Mouse (Mus musculus): ENCODE results near the gene Igf2r. TPM values are rescaled to one million over a fixed set of nuclear protein-coding genes. Genes with fewer than 3 reads are reported as not detected.

The Igf2r gene
- polyA plus RNA-seq (2016; fragmentation: Nextera tagmentation; extraction: Ambion mirVana): 30.3 and 35.6 TPM in 2 replicates

DNA sequence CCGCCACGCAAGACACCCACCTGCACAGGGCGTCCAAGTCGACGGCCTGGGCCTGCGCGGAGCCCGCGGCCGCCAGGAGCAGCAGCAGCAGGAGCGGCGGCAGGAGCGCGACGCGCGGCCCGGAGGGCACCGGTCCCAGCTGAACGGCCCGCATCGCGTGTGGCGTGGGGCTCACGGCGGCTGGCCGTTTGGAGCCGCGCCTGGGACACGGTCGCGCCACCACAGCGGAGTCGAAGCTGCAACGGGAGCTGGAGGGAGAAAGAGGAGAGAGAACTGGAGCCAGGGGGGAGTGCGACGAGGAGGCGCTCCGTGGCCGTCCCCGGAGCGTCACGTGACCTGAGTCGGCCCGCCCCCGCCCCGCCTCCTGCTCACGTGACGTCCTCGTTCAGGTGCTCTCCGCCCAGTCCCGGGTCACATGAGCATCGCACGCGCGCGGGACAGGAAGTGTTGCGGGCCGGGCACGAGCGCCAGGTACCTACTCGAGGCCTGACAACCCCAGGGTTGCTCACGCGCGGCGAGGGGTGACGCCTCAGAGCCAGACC is at the start of gene Igf2r:
Gene Igf2r, minus strand, starts transcription at position 285 of the 542 bp plus-strand sequence.
- Histone ChIP-seq H3K4me1 (peaks cover 35% of the 10 kb centered on the region), H3K27me3 (ENCODE audit: low read depth, poor library complexity, severe bottlenecking) (no peaks in the 10 kb centered on the region), H3K4me3 (peak within 1 kb of the TSS; percentile 77), H3K36me3 (peaks cover 87% of the 10 kb centered on the region), H3K9me3 (replicated peaks) (peaks cover 8% of the 10 kb centered on the region; the same call in 1 of the 2 replicates), H3K27ac (peak within 1 kb of the TSS; percentile 93)
- WGBS: 29% methylated on average over 67 of the region's 67 CpGs
- peak; percentile 91 for DNase-seq (ENCODE audit: low spot score)

DNA sequence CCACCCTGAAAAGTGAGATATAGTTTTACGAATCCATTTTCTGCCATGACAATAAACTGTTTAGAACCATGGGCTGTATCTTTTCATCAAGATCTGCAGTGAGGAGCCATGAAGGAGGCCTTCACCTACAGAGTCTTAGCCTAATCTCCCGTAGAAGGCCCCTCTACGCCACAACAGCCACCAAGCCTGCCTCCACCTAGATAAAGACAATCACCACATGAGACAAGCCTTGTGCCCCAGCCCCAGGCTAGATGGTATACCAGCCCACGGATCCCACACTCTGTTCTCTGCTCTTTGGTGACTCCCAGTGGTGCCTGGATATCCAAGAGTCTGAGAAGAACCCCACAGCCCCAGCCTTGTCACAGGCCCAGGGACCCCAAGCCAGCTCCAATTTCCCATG is 46.4 kb upstream of the Igf2r start:
- H3K36me3 ChIP-seq: peaks cover 86% of the 10 kb centered on the region
- H3K4me1 ChIP-seq: 0 out of 2 replicates have a peak, but pooled peaks cover under 1% of the 10 kb centered on the region
- 93% methylated on average over 4 of the region's 4 CpGs for WGBS
- no peak for DNase-seq (ENCODE audit: low spot score)
- no peak overlapping the region for H3K4me3 ChIP-seq
- H3K9me3 ChIP-seq (replicated peaks): peaks cover 12% of the 10 kb centered on the region
- H3K27ac ChIP-seq: no peak overlapping the region
- H3K27me3 ChIP-seq (ENCODE audit: low read depth, poor library complexity, severe bottlenecking): no peaks in the 10 kb centered on the region

DNA sequence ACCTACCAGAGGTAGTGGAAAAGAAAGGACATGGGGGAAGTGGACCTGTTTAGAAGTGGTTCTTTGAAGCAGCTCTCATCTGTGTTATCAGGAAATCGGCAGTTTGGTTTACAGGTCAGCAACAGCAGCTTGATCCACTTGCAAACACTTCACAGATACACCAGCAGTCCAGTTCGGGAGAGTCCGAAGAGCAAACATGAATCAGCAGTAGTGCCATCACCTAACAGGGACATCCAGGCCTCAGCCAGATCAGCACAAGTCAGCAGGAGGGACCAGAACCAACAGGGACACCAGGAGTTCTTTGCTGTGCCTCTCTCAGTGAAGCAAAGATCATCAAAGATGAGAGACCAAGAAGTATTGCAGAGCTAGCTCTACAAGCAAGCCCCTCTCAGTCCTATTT is 45.0 kb upstream of the Igf2r start:
- H3K27me3 ChIP-seq (ENCODE audit: low read depth, poor library complexity, severe bottlenecking): no peaks in the 10 kb centered on the region
- DNase-seq (ENCODE audit: low spot score): peak; percentile 19
- H3K4me3 ChIP-seq: no peak overlapping the region
- peaks cover 73% of the 10 kb centered on the region for H3K36me3 ChIP-seq
- 81% methylated on average over 3 of the region's 3 CpGs for WGBS
- peaks cover 10% of the 10 kb centered on the region for H3K4me1 ChIP-seq
- H3K27ac ChIP-seq: no peak overlapping the region
- peaks cover 6% of the 10 kb centered on the region for H3K9me3 ChIP-seq (replicated peaks)

DNA sequence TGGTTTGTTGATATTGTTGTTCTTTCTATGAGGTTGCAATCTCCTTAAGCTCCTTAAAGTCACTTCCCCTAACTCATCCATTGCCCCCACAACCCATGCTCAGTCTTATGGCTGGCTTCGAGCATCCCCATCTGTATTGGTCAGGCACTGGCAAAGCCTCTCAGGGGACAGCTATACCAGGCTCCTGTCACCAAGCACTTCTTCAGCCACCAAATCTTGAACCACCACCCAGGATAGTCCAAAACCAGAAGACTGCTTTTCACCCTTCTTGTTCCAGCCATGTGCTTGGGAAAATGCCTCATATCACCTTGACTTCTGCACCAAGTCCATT is 41.5 kb upstream of the Igf2r start:
- Histone ChIP-seq H3K4me3 (no peak overlapping the region), H3K27ac (no peak overlapping the region), H3K4me1 (peaks cover 10% of the 10 kb centered on the region), H3K27me3 (ENCODE audit: low read depth, poor library complexity, severe bottlenecking) (no peaks in the 10 kb centered on the region), H3K36me3 (peaks cover 43% of the 10 kb centered on the region), H3K9me3 (replicated peaks) (no peaks in the 10 kb centered on the region; the same call in 1 of the 2 replicates)
- WGBS: 92% methylated on average over 1 of the region's 1 CpGs
- no peak for DNase-seq (ENCODE audit: low spot score)

DNA sequence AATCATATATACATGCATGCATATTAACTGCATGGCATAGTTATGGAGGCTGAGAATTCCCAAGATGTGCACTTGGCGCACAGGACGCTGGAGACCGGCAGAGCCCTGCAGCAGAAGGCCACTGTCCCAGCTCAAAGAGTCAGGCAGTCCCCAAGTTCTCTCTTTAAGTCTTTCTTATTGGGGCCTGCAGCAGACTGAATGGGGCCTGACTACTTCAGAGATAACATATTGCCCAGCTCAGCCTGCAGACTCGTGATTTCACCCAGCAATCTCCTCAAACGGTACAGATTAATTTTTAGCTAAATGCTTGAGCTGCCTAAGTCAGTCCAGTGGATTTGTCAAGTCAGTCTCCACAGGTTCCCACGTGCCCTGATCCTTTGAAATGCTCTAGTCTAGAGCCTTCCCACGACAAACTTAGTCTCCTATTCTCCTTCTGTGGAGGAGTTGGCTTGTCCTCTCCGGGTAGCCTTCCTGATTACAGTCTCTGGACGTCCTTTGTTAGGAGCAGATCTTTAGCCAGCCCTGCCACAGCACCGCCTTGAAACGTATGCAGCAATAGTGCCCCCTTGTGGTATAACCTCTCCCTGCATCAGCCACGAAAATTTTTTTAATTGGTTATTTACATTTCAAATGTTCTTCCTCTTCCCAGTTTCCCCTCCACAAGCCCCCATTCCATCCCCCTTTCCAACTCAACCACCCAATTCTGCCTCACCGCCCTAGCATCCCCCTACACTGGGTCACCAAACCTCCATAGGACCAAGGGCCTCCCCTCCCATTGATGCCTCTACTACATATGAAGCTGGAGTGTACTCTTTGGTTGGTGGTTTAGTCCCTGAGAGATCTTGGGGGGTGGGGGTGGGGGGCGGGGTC is 40.9 kb upstream of the Igf2r start:
- H3K9me3 ChIP-seq (replicated peaks): no peaks in the 10 kb centered on the region; the same call in 1 of the 2 replicates
- H3K4me1 ChIP-seq: peaks cover 10% of the 10 kb centered on the region
- DNase-seq (ENCODE audit: low spot score): peak; percentile 80
- H3K27ac ChIP-seq: peak overlapping the region; percentile 87
- no peaks in the 10 kb centered on the region for H3K27me3 ChIP-seq (ENCODE audit: low read depth, poor library complexity, severe bottlenecking)
- no peak overlapping the region for H3K4me3 ChIP-seq
- H3K36me3 ChIP-seq: peaks cover 38% of the 10 kb centered on the region
- WGBS: 30% methylated on average over 14 of the region's 14 CpGs

DNA sequence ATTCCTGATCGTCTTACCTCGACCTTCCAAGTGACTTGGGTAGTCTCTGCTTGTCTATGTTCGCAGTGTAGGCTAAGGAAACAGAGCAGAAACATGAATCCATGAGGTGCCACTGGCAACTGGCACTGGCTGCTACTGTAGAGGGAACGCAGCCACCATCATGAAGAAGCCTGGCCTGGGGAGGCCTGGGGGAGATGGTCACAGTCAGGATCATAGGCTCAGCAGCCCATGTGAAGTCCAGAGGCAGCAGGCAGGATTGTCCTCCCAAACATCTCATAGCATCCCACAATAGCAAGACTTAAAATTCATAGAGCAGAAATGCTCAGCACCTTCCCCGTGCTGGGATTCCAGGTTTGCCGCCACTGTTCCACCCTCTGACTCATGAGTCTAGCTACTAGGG is 39.4 kb upstream of the Igf2r start:
- WGBS: 94% methylated on average over 6 of the region's 6 CpGs

DNA sequence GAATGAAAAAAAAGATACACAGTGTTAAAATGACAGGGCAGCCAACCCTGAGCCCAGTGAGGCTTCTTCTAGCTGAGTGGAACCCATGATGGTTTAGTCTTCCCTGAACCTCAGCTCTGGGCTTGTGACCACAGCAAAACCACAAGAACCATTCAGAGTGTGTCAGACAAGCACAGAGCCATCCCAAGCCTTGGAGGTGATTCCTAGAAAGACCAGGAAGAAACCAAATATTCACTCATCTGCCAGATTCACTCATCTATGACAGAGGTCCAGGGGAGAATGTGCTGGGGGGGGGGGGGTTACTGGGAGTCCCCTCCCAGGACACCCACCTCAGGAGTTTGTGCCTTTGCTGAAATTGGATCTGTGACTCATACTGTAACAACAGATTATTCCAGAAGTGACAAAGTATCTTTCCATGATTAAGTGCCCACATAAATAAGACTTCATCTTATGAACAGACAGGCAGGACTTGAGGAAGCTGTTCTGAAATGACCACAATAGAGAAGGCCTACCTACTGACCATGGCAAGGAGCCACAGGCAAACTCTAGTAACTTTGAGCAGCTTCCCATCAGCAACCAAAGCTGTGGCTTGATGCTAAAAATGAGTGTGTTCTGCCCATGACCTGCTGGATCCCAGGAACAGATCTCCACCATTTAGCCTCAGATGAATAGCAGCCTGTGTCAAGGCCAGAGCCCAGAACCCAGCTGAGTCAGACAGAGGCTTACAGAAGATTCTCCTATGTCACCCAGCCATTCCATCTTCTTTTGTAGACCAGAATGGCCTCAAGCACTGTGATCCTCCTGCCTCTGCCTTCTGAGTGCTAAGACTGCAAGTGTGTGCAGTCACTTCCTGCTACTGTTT is 35.4 kb upstream of the Igf2r start:
- Histone ChIP-seq H3K27me3 (ENCODE audit: low read depth, poor library complexity, severe bottlenecking) (no peaks in the 10 kb centered on the region), H3K4me3 (no peak overlapping the region), H3K27ac (no peak overlapping the region), H3K36me3 (peaks cover 20% of the 10 kb centered on the region), H3K9me3 (replicated peaks) (no peaks in the 10 kb centered on the region), H3K4me1 (peaks cover under 1% of the 10 kb centered on the region; the same call in 1 of the 2 replicates)
- peak; percentile 19 for DNase-seq (ENCODE audit: low spot score)

More for the DNA sequence above, 39.4 kb upstream of the Igf2r start:
- Histone ChIP-seq H3K9me3 (replicated peaks) (no peaks in the 10 kb centered on the region), H3K4me1 (peaks cover 10% of the 10 kb centered on the region), H3K27me3 (ENCODE audit: low read depth, poor library complexity, severe bottlenecking) (no peaks in the 10 kb centered on the region), H3K4me3 (no peak overlapping the region), H3K27ac (no peak overlapping the region), H3K36me3 (peaks cover 30% of the 10 kb centered on the region)
- DNase-seq (ENCODE audit: low spot score): peak; percentile 30

DNA sequence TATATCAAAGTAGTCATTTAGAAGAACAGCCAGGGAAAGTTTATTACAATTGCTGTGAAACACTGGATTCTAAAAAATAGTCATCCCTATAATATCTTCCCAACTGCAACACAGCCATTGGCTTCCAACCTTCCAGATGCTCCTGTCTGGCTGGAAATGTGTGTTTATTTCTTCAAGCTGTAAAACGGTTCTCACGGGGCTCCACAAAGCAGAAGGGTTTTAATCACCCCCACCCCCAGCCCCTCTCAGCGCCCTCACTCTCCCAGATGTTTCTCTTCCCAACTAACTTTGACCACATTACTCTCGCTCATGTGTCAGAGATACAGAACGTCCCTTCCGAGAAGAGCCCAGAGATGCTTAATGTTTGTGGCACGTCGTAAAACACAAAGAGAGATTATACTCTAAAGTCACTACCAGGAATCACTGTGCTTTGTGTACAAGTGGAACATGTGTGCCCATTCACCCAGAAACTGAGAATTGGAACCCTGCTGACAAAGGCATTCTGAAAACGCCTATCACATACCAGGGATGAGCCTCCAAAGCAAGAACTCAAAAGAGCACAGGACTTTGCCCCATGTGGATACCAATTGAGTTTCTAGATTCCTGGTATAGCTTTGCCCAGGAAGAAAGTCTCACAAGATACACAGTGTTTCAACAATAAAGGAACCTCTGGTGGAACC is 32.5 kb upstream of the Igf2r start:
- peak; percentile 29 for DNase-seq (ENCODE audit: low spot score)
- Histone ChIP-seq H3K36me3 (peaks cover 27% of the 10 kb centered on the region), H3K9me3 (replicated peaks) (no peaks in the 10 kb centered on the region), H3K4me3 (no peak overlapping the region), H3K27me3 (ENCODE audit: low read depth, poor library complexity, severe bottlenecking) (no peaks in the 10 kb centered on the region), H3K4me1 (no peaks in the 10 kb centered on the region; the same call in 1 of the 2 replicates), H3K27ac (no peak overlapping the region)
- 42% methylated on average over 9 of the region's 9 CpGs for WGBS

DNA sequence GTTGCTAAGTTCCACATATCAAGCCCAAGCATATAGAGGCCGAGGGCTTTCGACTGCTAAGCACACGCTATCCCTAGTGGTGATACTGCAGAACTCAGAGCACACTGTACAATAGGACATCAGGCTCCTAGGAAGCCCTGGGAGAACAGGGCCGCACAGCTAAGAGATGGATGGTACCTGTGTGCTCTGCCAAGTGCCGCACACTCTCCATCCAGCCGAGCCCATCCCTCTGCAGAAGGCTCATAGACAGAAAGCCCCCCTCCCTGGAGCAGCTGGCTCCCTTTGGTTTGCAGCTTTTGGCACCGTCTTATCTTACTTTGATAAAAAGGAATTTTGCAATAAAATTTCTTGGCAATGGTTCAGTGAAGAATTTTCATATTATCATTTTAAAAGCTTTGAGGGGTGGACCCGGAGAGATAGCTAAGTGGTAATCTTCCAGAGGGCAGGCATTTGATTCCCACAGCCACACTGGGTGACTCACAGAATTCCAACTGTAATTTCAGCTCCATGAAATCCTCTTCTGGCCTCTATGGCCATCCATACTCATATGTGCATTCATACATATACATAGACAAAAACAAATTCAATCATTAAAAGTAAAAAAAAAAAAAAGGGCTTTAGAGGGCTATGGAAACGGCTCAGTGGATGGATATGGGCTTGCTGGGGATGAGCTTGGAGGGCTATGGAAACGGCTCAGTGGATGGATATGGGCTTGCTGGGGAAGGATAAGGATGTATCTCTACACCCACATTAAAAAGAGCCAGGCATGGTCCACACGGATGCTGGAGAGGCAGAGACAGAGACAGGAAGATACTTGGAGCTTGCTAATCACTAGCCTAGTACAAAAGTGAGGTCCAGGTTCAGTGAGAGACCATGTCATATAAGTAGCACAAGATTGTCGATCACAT is 30.2 kb upstream of the Igf2r start:
- peak; percentile 15 for DNase-seq (ENCODE audit: low spot score)
- Histone ChIP-seq H3K9me3 (replicated peaks) (no peaks in the 10 kb centered on the region), H3K36me3 (peaks cover 34% of the 10 kb centered on the region), H3K27ac (no peak overlapping the region), H3K4me3 (no peak overlapping the region), H3K4me1 (peaks cover 6% of the 10 kb centered on the region; the same call in 1 of the 2 replicates), H3K27me3 (ENCODE audit: low read depth, poor library complexity, severe bottlenecking) (no peaks in the 10 kb centered on the region)
- whole genome bisulfite sequencing: 89% methylated on average over 12 of the region's 12 CpGs

DNA sequence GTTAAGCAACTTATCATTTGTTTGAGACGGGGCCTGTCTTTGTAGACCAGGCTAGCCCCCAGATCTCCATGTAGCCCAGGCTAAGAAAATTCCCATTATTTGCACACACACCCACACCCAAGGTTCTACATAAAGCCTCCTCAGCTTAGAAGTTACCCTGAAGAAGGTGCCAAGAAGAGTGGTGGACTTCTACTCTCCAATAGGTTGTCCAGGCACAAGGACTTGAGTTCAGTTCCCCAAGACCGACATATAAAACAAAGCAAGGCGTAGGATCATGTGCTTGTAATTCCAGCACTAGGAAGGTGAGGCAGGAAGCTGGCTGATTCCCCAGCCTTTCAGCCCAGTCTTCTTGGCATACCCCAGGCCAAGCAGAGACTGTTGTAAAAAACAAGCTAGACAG is 29.1 kb upstream of the Igf2r start:
- DNase-seq (ENCODE audit: low spot score): no peak
- Histone ChIP-seq H3K27me3 (ENCODE audit: low read depth, poor library complexity, severe bottlenecking) (no peaks in the 10 kb centered on the region), H3K4me1 (peaks cover 15% of the 10 kb centered on the region), H3K36me3 (peaks cover 43% of the 10 kb centered on the region), H3K27ac (no peak overlapping the region), H3K4me3 (no peak overlapping the region), H3K9me3 (replicated peaks) (no peaks in the 10 kb centered on the region)
- 94% methylated on average over 3 of the region's 3 CpGs for WGBS

DNA sequence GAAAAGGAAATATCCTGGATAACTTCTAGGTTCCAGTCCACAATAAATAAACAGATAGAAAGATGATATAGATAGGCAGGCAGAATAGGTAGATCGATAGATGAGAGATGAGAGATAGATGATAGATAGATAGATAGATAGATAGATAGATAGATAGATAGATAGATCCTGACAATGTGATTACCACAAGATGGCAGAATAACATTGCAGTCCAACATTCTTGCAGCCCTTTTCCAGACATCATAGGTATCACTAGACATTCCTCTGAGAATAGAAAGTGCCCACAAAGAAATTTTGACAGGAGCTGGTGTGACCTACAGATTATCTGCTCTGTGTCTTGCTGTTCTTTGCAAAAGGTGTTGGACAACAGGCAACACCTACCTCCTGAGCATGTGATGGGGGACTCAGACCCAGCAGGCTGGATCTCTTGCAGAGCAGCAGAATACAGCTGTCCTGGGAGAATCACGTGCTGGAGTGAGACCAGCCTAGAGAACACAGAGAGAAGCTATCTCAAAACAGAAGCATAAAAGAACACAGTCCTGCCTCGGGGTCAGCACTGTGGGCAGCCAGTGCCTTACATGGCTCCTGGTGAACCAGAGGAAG is 28.1 kb upstream of the Igf2r start:
- Histone ChIP-seq H3K27ac (no peak overlapping the region), H3K27me3 (ENCODE audit: low read depth, poor library complexity, severe bottlenecking) (no peaks in the 10 kb centered on the region), H3K4me1 (peaks cover 21% of the 10 kb centered on the region), H3K4me3 (no peak overlapping the region), H3K36me3 (peaks cover 45% of the 10 kb centered on the region), H3K9me3 (replicated peaks) (no peaks in the 10 kb centered on the region)
- DNase-seq (ENCODE audit: low spot score): no peak
- WGBS: 78% methylated on average over 3 of the region's 3 CpGs

Data from limb, embryonic 10.5 days (tissue).